Mouse (Mus musculus): ENCODE measurements at regions not wholly inside any gene's neighbourhood (a gene's known extent, or its start where the extent isn't known, plus 50 kb on each side); places are given as distances from the start of the nearest gene placed in this dataset.

DNA sequence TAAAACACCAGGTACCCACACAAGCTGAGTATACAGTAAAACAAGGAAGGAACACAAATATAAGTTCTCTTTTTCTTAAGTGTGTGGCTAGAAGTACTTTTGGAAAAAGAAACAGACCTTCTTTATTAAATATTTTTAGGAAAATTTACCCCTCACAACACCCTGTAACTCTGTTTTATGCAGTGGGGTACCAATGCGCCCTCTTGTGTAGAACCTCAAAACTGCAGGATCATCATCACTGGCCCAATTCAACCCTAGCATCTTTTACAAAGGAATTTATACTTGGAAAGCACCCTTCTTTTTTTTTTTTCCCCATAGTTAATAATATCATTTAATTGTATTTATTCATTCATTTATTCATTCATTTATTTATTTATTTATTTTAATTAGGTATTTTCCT lies 86.4 kb upstream of the Stx18 start:
- no peak overlapping the region for H3K27ac ChIP-seq (ENCODE audit: low read depth)
- H3K4me2 ChIP-seq (ENCODE audit: low read depth, low read length): no peak overlapping the region
- no peaks in the 10 kb centered on the region for H3K9me3 ChIP-seq (replicated peaks; ENCODE audit: control insufficient read depth, low read length)
- 0% methylated on average over 1 of the region's 1 CpGs for WGBS
- ATAC-seq (ENCODE audit: insufficient read depth, low read depth): no peak
- no peak overlapping the region for H3K9ac ChIP-seq (replicated peaks; ENCODE audit: low read depth, low read length)
- no peaks in the 10 kb centered on the region for H3K36me3 ChIP-seq (replicated peaks; ENCODE audit: control insufficient read depth, insufficient read depth, low read length)
- peak; percentile 44 for TF ChIP-seq CTCF (IDR thresholded peaks at IDR 0.05; ENCODE audit: low read depth)
- TF ChIP-seq EP300 (IDR thresholded peaks at IDR 0.05; ENCODE audit: low read depth): no peak
- no peak for DNase-seq (ENCODE audit: low spot score)
- H3K4me3 ChIP-seq (ENCODE audit: low read depth, low read length): no peak overlapping the region
- no peaks in the 10 kb centered on the region for H3K27me3 ChIP-seq (ENCODE audit: control insufficient read depth, insufficient read depth, low read length)
- no peaks in the 10 kb centered on the region for H3K4me1 ChIP-seq (ENCODE audit: control insufficient read depth, insufficient read depth)

DNA sequence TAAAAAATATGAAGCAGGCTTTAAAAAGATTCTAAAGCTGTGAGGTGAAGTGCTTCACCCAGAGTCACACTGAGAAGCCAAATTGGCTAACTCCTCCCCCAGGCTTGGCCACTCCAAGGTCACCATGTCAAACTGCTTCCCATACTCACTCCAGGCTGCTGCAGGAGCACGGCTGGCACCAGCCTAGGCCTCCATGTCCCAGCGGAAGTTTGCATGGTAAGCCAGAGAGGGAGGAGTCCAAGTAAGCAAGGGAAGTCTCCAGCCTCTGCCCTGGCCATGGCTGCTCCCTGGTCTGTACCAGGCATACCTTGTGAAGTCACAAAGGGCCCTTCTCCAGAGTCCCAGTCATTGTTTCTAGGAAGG lies 105.8 kb upstream of the Stx18 start:
- H3K4me1 ChIP-seq (ENCODE audit: control insufficient read depth, insufficient read depth): no peaks in the 10 kb centered on the region
- H3K9me3 ChIP-seq (replicated peaks; ENCODE audit: control insufficient read depth, low read length): no peaks in the 10 kb centered on the region
- no peaks in the 10 kb centered on the region for H3K27me3 ChIP-seq (ENCODE audit: control insufficient read depth, insufficient read depth, low read length)
- H3K4me2 ChIP-seq (ENCODE audit: low read depth, low read length): no peak overlapping the region
- no peak overlapping the region for H3K4me3 ChIP-seq (ENCODE audit: low read depth, low read length)
- H3K27ac ChIP-seq (ENCODE audit: low read depth): no peak overlapping the region
- no peak overlapping the region for H3K9ac ChIP-seq (replicated peaks; ENCODE audit: low read depth, low read length)
- ATAC-seq (ENCODE audit: insufficient read depth, low read depth) (no peak), DNase-seq (ENCODE audit: low spot score) (no peak)
- H3K36me3 ChIP-seq (replicated peaks; ENCODE audit: control insufficient read depth, insufficient read depth, low read length): no peaks in the 10 kb centered on the region
- WGBS: 20% methylated on average over 2 of the region's 2 CpGs
- TF ChIP-seq CTCF (IDR thresholded peaks at IDR 0.05; ENCODE audit: low read depth) (no peak), EP300 (IDR thresholded peaks at IDR 0.05; ENCODE audit: low read depth) (no peak)

DNA sequence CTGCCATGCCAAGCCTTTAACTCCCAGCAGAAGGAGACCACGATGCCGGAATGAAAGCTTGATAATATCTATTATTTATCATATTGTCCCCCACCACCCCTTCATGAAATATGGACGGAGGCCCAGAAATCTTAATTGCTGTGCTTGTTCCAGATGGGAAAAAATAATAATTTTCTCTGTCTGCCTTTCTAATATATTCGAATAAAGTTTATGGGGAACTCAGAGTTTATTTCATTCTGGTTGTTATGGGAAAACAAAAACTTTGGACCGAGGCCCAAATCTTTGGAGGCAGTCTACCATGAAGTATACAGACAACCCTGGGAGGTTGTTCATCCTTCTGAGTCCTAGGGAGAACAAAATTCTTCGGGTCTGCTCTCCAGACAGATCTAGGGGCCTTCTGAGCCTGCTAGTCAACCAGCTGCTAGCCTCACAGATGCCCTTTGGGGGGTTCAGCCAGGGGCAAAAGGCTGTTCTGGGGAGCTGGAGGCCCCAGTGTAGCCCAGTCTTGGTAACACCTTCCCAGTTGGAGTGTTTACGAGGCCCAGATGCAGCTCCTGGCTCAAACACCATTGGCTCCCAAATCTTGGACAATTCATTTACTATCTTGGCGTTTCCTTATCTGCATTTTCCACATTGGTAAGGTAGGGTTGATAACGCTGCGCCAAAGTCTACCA lies 106.3 kb upstream of the Stx18 start:
- Histone ChIP-seq H3K27ac (ENCODE audit: low read depth) (no peak overlapping the region), H3K36me3 (replicated peaks; ENCODE audit: control insufficient read depth, insufficient read depth, low read length) (no peaks in the 10 kb centered on the region), H3K4me2 (ENCODE audit: low read depth, low read length) (no peak overlapping the region), H3K9me3 (replicated peaks; ENCODE audit: control insufficient read depth, low read length) (no peaks in the 10 kb centered on the region), H3K9ac (replicated peaks; ENCODE audit: low read depth, low read length) (no peak overlapping the region), H3K27me3 (ENCODE audit: control insufficient read depth, insufficient read depth, low read length) (no peaks in the 10 kb centered on the region), H3K4me1 (ENCODE audit: control insufficient read depth, insufficient read depth) (no peaks in the 10 kb centered on the region), H3K4me3 (ENCODE audit: low read depth, low read length) (no peak overlapping the region)
- WGBS: 56% methylated on average over 10 of the region's 10 CpGs
- no peak for ATAC-seq (ENCODE audit: insufficient read depth, low read depth)
- DNase-seq (ENCODE audit: low spot score): no peak
- TF ChIP-seq EP300 (IDR thresholded peaks at IDR 0.05; ENCODE audit: low read depth): no peak
- no peak for TF ChIP-seq CTCF (IDR thresholded peaks at IDR 0.05; ENCODE audit: low read depth)

DNA sequence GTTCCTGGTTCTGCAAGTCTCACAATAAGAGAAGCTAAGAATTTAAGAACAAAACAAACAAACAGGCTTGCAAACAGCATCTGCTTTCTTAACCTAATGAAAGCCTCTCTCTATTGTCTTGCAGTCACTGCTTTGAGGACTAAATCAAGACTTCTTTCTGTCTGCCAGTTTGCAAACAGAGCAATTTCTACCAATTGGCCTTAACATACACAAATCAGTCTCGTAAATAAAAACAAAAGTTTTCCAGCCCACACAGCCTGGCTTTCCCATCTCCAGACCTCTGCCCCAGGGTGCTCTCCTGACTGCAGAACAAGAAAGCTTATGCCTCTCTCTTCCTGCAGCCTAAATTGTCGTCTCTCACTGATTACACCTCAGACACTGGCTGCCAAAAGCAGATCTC lies 96.1 kb upstream of the Msx1 start:
- H3K27me3 ChIP-seq (ENCODE audit: control insufficient read depth, insufficient read depth, low read length): peaks cover 30% of the 10 kb centered on the region
- H3K4me2 ChIP-seq (ENCODE audit: low read depth, low read length): no peak overlapping the region
- H3K27ac ChIP-seq (ENCODE audit: low read depth): no peak overlapping the region
- DNase-seq (ENCODE audit: low spot score) (no peak), ATAC-seq (ENCODE audit: insufficient read depth, low read depth) (no peak)
- no peaks in the 10 kb centered on the region for H3K36me3 ChIP-seq (replicated peaks; ENCODE audit: control insufficient read depth, insufficient read depth, low read length)
- 25% methylated on average over 2 of the region's 2 CpGs for WGBS
- no peaks in the 10 kb centered on the region for H3K4me1 ChIP-seq (ENCODE audit: control insufficient read depth, insufficient read depth)
- no peak overlapping the region for H3K9ac ChIP-seq (replicated peaks; ENCODE audit: low read depth, low read length)
- TF ChIP-seq EP300 (IDR thresholded peaks at IDR 0.05; ENCODE audit: low read depth) (no peak), CTCF (IDR thresholded peaks at IDR 0.05; ENCODE audit: low read depth) (no peak)
- no peaks in the 10 kb centered on the region for H3K9me3 ChIP-seq (replicated peaks; ENCODE audit: control insufficient read depth, low read length)
- H3K4me3 ChIP-seq (ENCODE audit: low read depth, low read length): no peak overlapping the region

DNA sequence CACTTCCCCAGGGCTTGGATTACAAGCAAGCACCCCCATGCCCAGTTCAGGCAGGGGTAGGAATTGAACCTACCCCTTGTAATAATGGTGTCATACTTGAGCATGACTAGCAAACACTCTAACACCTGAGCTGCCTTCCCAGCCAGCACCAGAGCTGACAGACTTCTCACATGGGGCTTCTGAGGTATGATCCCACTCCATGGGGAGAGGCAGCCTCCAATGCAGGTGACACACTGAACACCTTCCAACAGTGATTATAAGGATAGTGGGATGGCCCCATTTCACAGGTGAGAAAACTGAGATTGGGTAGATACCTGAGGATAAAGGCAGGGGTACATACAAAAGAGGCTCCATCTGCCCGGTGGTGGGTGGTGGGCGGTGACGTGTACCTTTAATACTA lies 94.7 kb upstream of the Msx1 start:
- no peak overlapping the region for H3K4me3 ChIP-seq (ENCODE audit: low read depth, low read length)
- DNase-seq (ENCODE audit: low spot score) (no peak), ATAC-seq (ENCODE audit: insufficient read depth, low read depth) (no peak)
- no peak overlapping the region for H3K9ac ChIP-seq (replicated peaks; ENCODE audit: low read depth, low read length)
- H3K4me1 ChIP-seq (ENCODE audit: control insufficient read depth, insufficient read depth): no peaks in the 10 kb centered on the region
- peaks cover 30% of the 10 kb centered on the region for H3K27me3 ChIP-seq (ENCODE audit: control insufficient read depth, insufficient read depth, low read length)
- H3K27ac ChIP-seq (ENCODE audit: low read depth): no peak overlapping the region
- no peak overlapping the region for H3K4me2 ChIP-seq (ENCODE audit: low read depth, low read length)
- H3K36me3 ChIP-seq (replicated peaks; ENCODE audit: control insufficient read depth, insufficient read depth, low read length): no peaks in the 10 kb centered on the region
- 86% methylated on average over 3 of the region's 3 CpGs for WGBS
- H3K9me3 ChIP-seq (replicated peaks; ENCODE audit: control insufficient read depth, low read length): no peaks in the 10 kb centered on the region
- no peak for TF ChIP-seq CTCF (IDR thresholded peaks at IDR 0.05; ENCODE audit: low read depth)
- no peak for TF ChIP-seq EP300 (IDR thresholded peaks at IDR 0.05; ENCODE audit: low read depth)
